Mouse (Mus musculus): Measurements from ENCODE around the gene Mxd3.

The Mxd3 gene

DNA sequence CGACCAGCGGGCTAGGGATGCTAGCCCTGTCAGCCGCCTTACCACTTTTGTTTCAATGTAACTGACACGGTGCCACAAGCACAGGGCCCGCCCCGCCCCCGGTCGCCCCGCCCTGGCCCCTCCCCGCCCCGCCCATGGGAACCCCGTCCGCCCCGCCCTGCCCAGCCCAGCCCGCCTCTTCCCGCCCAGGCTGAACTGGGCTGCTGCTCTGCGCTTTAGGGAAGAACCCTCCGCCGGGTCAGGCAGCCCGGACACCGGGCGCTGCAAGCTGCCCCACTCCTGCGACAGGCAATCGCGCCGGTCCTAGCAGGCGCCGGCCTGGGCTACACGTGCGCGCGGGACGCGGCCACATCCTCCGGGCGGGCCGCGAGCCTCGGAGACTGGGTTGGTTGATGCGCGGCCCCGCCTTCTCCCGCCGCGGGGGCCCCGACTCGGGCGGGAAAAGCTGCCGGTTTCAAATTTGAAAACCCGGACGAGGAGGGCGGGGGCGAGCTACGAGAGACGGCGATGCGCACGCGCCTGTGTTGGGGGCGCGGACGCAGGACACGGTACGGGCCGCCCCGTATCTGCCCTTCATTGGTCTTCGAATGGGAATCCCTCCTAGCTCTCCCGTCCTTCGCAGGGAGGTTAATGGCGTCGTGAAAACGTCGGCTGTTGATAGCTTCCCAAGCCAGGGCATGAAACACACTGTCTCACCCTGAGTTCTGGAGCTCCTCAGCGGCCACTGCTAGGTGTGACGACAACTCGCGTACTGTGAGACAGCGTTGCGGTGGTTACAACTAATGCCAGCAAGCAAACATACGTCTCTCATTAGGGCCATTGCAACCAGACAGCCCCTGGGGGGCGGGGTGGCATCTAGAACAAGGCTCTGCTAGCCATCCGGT lies at the start of gene Mxd3:
Gene Mxd3 (minus strand): TSS at position 141 of the 884 bp plus-strand sequence.
- DNase-seq (ENCODE audit: low read depth, low spot score): peak; percentile 92

DNA sequence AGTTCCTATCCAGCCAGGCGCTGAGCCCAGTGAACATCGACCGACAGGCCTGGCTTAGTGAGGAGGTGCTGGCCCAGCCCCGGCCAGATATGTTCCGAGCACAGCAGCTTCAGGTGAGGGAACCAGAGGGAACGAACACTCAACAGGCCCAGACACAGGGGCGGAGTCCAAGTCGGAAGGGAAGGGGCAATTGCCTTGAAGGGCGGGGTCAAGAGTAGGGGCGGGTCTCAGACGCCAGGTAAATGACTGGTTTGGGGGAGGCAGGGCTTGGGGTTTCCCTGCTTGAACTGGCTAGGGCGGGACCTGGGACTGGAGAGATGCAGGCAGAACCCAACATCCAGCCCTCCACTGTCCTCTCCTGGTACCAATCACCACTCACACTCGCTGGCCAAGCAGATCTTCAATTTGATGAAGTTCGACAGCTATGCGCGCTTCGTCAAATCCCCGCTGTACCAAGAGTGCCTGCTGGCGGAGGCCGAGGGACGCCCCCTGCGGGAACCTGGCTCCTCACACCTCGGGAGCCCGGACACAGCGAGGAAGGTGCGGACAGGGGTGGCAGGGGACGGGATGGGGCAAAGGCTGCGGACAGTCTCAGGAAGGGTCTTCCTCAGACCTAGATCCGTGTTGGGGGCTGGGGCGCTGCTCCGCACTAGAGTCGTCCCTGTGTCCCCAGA lies 49.4 kb upstream of the Mxd3 start:
- peak; percentile 91 for DNase-seq (ENCODE audit: low read depth, low spot score)

DNA sequence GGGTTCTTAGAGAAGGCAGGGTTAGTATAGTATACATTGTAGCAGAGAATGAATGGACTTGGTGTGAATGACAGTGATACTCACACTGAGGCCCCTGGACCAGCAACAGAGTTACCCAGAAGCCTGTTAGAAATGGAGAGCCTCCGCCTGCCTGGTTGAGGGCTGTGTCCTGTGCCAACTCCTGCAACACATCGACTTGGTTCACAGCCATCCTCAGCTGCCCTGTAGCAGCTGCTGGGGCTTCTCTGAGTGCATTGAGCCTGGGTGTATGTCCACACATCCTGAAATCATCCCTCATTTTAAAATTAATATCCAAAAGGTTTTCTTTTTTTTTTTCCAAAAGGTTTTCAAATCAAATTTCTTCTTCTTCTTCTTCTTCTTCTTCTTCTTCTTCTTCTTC lies 46.3 kb upstream of the Mxd3 start:
- DNase-seq (ENCODE audit: low read depth, low spot score): no peak

DNA sequence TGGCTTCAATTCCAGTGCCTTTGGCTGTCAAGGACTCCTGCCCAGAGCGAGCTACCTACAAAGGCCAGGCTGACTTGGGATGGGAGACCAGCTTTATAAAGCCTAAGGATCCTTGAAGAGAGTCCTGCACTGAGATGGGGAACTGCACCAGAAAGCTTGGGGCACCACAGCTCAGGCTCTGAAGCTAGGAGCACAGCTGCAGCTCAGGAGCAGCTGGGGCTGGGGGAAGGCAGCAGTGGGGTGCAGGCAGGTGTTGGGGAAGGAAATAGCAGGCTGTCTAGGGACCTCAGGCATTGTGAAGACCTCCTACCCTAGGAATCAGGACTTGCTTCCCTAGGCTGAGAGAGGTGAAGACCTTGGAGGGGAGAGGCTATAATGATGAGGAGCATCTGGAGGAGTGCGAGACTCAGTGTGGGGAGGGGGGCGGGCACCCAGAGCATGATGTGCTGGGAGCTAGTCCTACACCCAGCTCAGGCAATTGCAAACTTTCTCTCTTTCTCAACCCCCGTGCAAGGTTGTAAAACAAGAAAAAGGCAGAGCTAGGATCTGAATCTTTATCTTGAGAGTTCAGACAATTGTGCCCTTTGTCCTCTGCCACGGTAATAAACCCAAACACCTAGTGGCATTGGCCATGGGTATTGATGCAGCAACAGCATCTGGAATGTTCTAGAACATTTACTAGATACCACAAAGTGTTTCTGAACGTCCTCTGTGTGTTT lies 44.7 kb upstream of the Mxd3 start:
- DNase-seq (ENCODE audit: low read depth, low spot score): no peak

DNA sequence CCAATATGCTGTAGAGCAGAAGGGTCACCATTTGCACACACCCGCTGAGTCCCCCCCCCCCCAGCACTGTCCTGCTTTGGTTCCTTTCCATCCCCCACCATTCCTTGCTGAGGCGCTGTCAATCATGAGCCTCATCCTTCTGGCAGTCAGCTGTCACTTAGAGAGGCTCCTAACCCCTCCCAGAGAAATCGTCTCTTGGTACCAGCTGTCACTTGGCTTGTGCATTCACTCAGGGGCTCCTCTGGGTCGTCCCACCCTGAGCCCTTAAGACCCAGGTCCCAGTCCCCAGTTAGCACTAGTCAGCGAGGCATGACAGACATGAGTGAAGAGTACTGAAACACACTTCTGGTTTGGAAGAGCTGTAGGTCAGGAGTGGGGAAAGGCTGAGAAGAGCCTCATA lies 42.1 kb upstream of the Mxd3 start:
- DNase-seq (ENCODE audit: low read depth, low spot score): no peak

DNA sequence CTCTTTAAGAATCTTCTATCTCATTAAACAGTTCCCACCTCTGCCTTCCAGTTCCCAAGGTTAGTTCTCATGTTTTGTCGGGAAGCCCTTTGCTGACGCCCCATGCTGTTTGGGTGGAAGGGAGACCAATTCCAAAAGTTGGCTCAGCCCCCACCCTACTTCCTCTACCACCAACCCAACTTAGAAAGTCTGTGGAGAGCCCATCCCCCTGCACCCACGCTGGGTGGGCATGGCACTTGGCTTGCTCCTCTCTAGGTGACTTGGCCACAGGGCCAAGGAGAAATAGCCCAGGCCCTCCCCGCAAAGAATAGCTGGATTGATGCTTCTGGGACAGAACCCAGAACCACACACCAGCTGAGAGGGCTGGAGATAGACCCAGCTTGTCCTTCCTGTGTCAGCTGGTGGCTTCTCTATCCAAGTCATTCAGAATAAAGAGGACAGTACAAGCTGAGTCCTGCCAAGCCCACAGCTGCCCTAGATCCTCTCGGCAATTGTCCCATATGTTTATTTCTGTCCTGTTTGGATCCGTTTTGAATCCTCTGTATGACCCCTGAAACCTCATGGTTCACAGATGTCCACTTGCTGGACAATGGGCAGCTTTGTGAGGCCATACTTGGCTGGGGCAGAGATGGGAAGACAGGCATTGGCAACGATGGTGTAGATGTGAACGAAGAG lies 41.5 kb upstream of the Mxd3 start:
- no peak for DNase-seq (ENCODE audit: low read depth, low spot score)

DNA sequence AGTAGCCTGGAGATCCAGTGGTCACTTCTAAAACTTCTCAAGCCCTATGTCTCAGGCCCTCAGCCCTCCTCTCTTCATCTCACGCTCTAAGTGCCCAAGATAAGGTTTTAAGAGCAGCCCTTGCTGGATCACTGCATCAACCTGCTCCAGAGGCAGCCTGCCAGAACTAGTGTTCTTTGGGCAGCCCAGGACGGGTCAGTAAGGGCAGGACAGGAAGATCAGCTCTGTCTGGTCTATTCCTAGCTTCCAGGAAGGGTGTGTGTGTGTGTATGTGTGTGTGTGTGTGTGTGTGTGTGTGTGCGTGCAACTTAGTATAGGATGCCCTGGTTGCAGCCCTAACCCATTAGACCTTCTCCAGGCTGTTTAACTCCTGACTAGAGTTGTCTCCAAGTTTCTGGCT lies 40.6 kb upstream of the Mxd3 start:
- no peak for DNase-seq (ENCODE audit: low read depth, low spot score)

DNA sequence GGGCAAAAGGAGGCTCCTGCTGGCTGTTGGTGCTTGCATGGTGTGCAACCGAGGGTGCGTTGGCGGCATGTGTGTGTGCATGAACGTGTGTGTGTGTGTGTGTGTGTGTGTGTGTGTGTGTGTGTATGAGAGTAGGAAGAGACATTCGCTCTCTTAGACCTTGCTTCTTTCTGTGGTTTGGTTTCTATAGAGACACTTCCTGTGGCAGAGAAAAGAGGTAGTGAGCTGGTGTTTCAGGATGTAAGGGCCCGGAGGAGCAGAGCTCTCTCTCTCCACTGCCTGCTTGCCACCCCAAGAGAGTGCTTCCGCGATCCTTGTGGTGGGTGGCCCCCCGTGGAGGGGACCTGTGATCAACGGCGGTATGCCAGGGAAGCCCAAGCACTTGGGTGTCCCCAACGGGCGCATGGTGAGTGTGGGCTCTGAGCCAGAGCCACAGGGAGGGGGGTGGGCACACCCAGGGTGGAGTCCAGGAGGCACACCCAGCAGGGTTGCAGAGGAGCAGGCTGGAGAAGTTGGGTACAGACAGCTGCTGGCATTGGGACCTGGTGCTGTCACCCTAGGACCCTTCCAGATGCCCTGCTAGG lies 40.0 kb upstream of the Mxd3 start, which contains the start of gene Rgs14:
Gene Rgs14 (plus strand): TSS at position 202 of the 584 bp plus-strand sequence.
- no peak for DNase-seq (ENCODE audit: low read depth, low spot score)

DNA sequence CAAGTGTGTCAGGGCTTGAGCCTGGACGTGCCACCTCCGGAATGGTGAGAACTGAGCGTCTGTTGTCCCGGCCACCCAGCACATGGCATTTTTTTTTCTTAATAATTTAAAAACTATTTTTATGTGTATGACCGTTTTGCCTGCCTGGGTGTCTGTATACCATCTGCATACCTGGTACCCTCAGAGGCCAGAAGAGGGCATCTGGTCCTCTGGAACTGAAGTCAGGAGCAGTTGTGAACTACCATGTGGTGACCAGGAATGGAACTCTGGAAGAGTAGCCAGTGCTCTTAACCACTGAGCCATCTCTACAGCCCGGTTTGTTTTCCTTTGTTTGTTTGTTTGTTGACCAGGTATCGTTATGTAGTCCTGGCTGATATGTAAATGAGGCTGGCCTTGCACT lies 38.8 kb upstream of the Mxd3 start:
- DNase-seq (ENCODE audit: low read depth, low spot score): no peak

DNA sequence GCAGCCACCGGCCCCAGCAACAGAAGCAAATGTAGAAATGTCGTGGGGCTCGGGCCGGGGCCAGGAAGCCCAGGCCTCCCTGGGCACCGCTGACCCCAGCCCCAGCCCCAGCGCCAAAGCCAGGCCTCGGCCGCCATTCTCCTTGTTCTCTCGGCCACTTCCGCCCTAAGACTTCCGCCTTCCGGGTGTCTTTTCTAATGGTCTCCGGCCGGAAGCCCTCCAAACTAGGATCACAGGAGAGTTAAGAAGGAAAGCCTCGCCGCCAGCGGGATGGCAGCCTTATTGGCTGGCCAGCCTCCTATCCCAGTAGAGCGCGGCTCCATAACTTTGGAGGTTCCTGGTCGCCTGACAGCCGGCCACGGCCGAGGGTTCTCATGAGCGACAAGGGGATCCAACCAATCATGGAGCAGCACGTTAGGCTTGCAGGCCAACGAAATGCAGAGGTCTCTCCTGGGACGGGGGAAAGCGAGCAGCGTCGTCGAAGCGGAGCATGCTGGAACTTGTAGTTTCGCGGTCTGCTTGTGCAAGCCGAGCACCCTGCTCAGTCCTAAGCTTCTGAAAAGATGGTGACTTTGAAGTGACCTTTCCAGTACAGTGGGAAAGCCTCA lies 32.9 kb upstream of the Mxd3 start, which contains the start of gene Lman2:
Gene Lman2 (minus strand): TSS at position 331 of the 608 bp plus-strand sequence.
- DNase-seq (ENCODE audit: low read depth, low spot score): peak; percentile 100

DNA sequence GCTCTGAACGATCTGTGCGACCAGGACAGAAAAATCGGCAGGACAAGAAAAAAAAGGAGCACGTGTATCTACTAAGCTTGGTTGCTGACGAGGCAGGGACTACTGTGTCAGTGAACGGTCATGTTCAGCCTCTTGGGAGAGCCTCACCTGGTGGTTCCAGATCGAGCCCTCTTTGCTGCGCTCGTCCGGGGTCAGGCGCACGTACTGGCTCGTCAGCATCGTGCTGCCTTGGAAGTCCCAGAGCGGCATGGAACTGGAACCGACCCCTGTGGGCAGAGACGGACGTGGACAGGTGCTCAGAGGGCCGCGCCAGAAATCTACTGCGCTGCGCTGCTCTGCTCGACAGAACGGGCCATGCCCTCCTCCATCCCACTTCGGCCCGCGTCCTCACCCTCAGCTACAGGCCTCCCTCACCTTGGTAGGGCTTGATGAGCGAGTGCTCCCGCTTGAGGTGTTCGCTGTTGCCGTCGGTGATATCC lies 32.4 kb upstream of the Mxd3 start:
- DNase-seq (ENCODE audit: low read depth, low spot score): no peak

DNA sequence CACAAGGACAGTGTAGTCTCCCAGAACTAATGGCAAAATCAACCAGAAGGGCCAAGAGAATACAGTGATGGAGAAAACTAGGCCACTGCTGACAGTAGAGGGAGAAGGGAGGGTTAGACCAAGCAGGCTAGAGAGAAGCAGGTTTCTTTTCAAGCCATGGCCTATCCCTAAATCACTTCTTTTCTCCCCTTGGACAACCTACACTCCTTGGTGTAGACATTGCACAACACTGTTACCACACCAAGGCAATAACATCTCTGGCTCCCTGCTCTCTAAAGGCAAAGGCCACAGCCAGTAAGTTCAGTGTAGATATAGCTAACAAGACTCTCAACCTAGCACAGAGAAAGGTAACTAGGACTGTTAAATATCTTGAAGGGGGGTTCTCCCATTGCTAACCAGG lies 31.5 kb upstream of the Mxd3 start:
- DNase-seq (ENCODE audit: low read depth, low spot score): no peak

DNA sequence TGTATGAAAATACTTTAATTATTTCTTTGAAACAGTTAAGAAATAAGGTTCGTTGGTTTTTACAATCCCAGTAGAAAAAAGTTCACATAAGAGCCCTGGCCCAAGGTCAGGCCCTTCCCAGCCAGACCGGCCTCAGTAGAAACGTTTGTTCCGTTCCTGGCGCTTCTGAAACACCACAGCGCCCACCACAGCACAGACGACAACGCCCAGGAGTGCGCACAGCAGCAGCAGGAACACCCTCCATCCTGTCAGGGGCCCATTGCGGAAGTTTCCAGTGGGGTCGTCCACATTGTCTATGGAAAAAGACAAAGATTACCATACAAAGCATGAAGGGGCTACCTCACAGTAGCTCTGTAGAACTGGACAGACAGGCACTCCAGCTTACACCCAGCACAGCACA lies 17.1 kb upstream of the Mxd3 start:
- DNase-seq (ENCODE audit: low read depth, low spot score): no peak

DNA sequence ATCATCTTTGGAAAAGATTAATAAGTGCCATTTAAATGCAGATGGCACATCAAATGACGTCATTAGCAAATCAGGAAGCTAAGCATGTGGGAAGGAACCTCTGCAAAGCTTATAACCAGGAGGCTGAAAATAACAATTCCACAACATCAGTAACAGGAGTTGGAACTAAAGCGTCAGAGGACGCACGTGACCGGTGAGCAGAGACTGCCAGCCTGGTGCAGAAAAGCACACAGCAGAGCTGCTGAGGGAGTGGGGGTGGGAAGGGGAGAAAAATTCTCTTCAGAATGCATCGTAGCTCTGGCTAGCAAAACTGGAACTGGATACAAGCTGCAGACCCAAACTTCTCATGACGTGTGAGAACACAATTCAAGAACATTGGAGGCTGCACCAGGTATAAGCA lies 14.7 kb upstream of the Mxd3 start:
- DNase-seq (ENCODE audit: low read depth, low spot score): no peak

DNA sequence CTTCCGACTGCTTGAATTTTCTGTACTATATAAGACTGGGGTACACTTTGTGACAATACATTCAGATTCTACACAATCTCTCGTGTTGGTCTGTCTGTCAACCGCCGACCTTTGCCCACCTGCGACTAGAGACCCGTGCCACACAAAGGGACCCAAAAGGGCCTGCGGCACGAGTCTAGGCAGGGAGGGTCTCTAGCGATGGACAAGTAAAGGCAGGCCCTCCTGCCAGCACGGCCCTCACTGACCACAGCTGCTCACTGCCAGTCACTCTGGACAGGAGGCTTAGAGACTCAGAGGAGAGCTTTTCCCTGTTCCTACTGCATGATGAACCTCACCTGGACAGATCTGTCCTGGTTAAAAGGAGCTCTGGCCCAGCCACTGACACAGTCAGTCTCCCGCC lies 12.8 kb upstream of the Mxd3 start:
- DNase-seq (ENCODE audit: low read depth, low spot score): no peak

DNA sequence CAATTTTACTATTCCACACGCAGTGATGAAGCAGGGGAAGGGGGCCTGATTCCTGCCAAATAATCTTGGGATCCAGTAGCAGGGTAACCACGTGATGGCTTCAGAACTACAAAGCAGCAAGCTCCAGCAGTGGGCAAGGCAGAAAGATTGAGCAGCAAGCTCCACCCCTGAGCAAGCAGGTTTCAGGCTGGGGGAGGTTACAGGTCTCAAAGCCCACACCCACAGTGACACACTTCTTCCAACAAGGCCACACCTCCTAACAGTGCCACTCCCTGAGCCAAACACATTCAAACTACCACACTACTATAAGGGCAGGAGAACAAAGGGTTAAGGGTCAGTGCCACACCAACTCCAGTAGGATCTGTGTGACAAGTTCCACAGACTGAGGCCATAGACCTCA lies 9.6 kb upstream of the Mxd3 start:
- peak; percentile 96 for DNase-seq (ENCODE audit: low read depth, low spot score)

DNA sequence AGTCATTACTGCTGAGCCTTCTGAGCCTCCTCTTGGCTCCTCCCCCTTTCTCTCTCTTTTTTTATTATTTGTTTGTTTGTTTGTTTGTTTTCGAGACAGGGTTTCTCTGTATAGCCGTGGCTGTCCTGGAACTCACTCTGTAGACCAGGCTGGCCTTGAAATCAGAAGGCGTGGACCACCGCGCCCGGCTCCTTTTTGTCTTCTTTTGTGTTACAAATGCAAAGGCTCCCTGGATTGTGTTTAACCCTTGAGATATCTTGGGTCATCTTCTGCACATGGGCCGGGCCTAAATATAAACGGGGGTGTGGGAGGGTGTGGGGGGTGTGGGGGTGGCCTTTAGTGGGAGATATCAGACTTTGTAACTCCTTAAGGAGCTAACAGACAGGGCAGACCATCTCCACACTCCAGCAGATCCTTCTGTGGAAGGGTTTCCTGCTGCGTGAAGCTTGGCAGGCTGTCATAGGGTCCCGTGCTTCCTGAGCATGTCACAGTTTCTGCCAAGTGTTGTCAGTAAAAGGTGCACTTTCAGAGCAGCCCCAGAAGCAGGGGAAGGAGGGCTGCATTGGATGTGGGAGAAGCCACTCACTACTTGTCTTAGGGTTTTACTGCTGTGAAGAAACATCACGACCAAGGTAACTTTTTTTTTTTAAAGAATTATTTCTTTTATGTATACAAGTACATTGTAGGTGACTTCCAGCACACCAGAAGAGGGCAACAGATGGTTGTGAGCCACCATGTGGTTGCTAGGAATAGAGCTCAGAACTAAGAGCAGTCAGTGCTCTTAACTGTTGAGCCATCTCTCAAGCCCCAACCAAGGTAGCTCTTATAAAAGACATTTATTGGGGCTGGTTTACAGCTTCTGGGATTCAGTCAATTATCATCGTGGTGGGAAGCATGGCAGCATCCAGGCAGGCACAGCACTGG lies 8.8 kb upstream of the Mxd3 start:
- DNase-seq (ENCODE audit: low read depth, low spot score): peak; percentile 86

DNA sequence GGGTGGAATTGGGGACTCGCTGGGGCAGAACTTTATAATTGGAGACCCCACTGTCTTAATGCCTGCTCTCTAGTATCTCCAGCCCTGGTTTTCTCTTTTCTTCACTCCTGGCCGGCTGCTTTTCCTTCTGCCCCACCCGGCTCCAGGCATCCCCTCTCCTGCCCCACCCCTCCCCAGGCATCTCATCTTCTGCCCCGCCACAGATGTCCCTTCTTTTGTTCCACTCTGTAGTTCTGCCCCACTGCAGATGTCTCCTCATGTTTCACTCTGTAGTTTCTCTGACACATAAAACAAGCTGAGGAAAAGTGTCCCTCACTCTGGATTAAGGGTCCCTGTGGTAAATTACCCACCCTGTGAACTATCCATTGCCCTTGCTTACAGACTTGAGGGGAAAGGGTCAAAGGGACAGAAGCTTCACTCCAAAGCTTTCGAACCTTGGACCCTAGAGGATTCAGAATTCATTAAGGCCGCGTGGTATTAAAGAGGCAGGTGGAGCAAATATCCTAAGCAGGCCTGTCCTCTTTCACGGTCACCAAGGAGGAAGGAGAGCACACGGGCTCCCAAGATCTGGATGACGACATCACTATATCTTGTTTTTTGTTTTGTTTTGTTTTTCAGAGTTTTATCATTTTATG lies 7.8 kb upstream of the Mxd3 start:
- peak; percentile 50 for DNase-seq (ENCODE audit: low read depth, low spot score)

DNA sequence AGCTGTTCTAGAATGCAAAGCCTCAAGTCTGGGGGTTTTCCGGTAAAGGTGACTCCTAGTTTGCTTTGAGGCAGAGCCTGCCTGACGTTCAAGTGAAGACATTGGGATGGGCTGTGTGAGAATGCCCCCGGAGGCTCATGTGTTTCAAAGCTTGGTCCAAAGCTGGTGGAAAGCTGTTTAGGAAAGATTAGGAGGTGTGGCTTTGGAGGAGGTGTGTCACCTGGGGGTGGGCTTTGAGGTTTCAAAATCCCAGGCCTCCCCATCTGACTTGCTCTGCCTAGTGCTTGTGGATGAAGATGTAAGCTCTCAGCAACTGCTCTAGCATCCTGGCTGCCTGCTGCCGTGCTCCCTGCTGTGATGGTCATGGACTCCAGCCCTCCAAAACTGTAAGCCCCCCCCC lies 6.1 kb upstream of the Mxd3 start:
- peak; percentile 70 for DNase-seq (ENCODE audit: low read depth, low spot score)

All from R1 (cell line).